ENCODE assay signal across 15 mouse cellular contexts in the genomic region with DNA sequence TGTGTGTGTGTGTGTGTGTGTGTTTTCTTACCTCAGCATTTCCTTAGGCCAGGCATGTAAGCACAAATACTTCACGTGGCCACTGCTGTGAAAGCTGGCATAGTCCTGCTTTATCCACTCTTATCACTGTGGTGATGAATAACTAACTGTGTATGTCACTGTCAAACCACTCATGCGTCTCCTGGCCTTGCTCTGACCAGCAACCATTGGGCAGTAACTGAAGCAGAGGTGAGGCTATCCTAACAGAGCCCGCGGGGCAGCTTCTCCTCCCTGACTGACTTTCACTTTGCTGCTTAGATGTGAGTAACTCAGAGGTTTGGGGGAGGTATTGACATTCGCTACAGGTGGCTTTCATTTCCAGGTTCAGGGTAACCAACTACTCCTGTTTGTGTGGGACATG.
DNase-seq lines count a peak whose midpoint lies in the region; ATAC-seq lines count a peak whose summit lies in the region.
"Had no signal": no experiment of that assay in that cellular context is flagged by ENCODE, and none has a peak within 500 bp of the region (broad histone marks: within the 10 kb centered on the region; RNA-seq: fewer than 3 reads in every experiment).

No protein-coding gene starts in this region.

- peak; percentile 15 to 31 for DNase-seq in heart, adult 18-20 months
- DNase-seq in heart, adult 11 months = no peak
- no peak for DNase-seq in neural tube, embryonic 10.5 days (ENCODE audit: extremely low spot score, low spot score)
- peak; percentile 24 to 28 for DNase-seq in kidney, adult 8-10 months
- peak; percentile 2 for DNase-seq in splenic B cell, adult 2 months (ENCODE audit: low read depth, low spot score)
- no peak for DNase-seq in spleen, postnatal 4 days (ENCODE audit: low spot score in 2 of 2)
- no peak for DNase-seq in layer of hippocampus, adult 9-11 months
- DNase-seq: liver; lung, postnatal 36 days; thymus, adult 2 months had no signal

- H3K27ac ChIP-seq in neural tube, embryonic 15.5 days (replicated peaks) = 0 out of 2 replicates have a peak overlapping the region, but pooled peaks have one; percentile 33
- H3K27ac ChIP-seq: hindbrain, postnatal 0 days had no signal

- WGBS in neural tube, embryonic 15.5 days = 76% methylated on average over 5 of the region's 5 CpGs

- no peak for ATAC-seq in neural tube, embryonic 15.5 days (ENCODE audit: low FRiP score)
- ATAC-seq: hindbrain, postnatal 0 days; midbrain, embryonic 16.5 days had no signal

- H3K9me3 ChIP-seq in neural tube, embryonic 15.5 days (replicated peaks) = no peaks in the 10 kb centered on the region
- H3K9me3 ChIP-seq: G1E had no signal

- no peak overlapping the region for H3K4me3 ChIP-seq in neural tube, embryonic 15.5 days (replicated peaks)
- H3K4me3 ChIP-seq: erythroblast, embryonic 14.5 days had no signal

- H3K9ac ChIP-seq in neural tube, embryonic 15.5 days (replicated peaks) = no peak overlapping the region

- H3K36me3 ChIP-seq in neural tube, embryonic 15.5 days = no peaks in the 10 kb centered on the region
- H3K36me3 ChIP-seq in splenic B cell, adult 2 months (ENCODE audit: control insufficient read depth, insufficient read depth, low read length, poor library complexity, severe bottlenecking) = no peaks in the 10 kb centered on the region
- H3K36me3 ChIP-seq: G1E had no signal

- H3K27me3 ChIP-seq in neural tube, embryonic 15.5 days (replicated peaks) = no peaks in the 10 kb centered on the region
- H3K27me3 ChIP-seq in splenic B cell, adult 2 months (ENCODE audit: control insufficient read depth, insufficient read depth, low read length, poor library complexity, severe bottlenecking) = no peaks in the 10 kb centered on the region

- H3K4me1 ChIP-seq in neural tube, embryonic 15.5 days = peaks cover 14% of the 10 kb centered on the region

- no peak overlapping the region for H3K4me2 ChIP-seq in neural tube, embryonic 15.5 days

Comparison
In these comparisons a context has a peak if more than half of its experiments do, and no peak if none do; other contexts are left out.
1. DNase-seq: peak in heart, adult 18-20 months (2 of 2), kidney, adult 8-10 months (2 of 2) and splenic B cell, adult 2 months (single experiment); none in heart, adult 11 months (single experiment), neural tube, embryonic 10.5 days (single experiment), spleen, postnatal 4 days (0 of 2) and layer of hippocampus, adult 9-11 months (single experiment).